Mouse (Mus musculus): Measurements from ENCODE around the gene Trim61. TPM values are rescaled to one million over a fixed set of nuclear protein-coding genes. Genes with fewer than 3 reads are reported as not detected.

The Trim61 gene
- polyA plus RNA-seq, 1 experiment from 2014 or later: not detected

DNA sequence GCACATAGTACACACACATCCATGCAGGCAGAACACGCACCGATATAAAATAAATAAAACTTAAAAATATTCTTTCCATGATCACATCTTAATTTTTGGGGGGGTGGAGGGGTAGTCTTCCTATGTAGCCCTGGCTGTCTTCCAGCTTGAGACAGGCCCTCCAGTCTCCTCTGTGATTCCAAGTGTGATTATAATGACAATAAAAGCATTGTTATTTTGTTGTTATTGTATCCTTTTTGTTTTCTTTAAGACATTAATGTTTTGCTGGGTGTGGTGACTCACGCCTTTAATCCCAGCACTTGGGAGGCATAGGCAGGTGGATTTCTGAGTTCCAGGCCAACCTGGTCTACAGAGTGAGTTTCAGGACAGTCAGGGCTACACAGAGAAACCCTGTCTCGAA, 29.5 kb upstream of the Trim61 start:
- no peaks in the 10 kb centered on the region for H3K4me1 ChIP-seq (ENCODE audit: control insufficient read depth, insufficient read depth, low read length)
- no peak overlapping the region for H3K27ac ChIP-seq (replicated peaks; ENCODE audit: low read depth, low read length)
- 82% methylated on average over 4 of the region's 4 CpGs for WGBS
- no peak overlapping the region for H3K4me2 ChIP-seq (ENCODE audit: low read length)
- H3K27me3 ChIP-seq (ENCODE audit: control insufficient read depth, insufficient read depth, low read length): no peaks in the 10 kb centered on the region
- no peak overlapping the region for H3K9ac ChIP-seq (replicated peaks; ENCODE audit: low read length)
- H3K4me3 ChIP-seq (replicated peaks; ENCODE audit: low read depth, low read length): no peak overlapping the region
- DNase-seq: no peak
- no peaks in the 10 kb centered on the region for H3K36me3 ChIP-seq (ENCODE audit: control insufficient read depth, insufficient read depth, low read length)
- no peak for ATAC-seq (ENCODE audit: low FRiP score, low TSS enrichment)
- H3K9me3 ChIP-seq (ENCODE audit: control insufficient read depth, low read length): no peaks in the 10 kb centered on the region

DNA sequence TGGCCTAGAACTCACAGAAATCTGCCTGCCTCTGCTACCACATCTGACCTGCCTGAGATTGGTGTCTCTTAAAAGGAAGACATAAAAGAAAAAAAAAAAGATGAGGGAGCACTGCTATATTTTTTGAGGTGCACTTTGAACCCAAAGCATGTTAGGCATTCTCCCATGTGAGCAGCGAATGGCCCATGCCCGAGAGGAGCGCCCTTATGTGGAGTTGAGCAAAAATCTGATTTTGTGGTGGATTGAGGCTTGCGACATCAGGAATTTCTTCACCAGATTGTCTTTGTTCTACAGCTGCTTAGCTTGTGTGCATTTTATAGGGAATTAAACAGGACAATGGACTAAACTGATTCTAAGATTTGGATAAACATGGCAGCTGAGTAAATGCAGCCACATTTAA, 28.9 kb upstream of the Trim61 start:
- DNase-seq: no peak
- Histone ChIP-seq H3K9ac (replicated peaks; ENCODE audit: low read length) (no peak overlapping the region), H3K4me2 (ENCODE audit: low read length) (no peak overlapping the region), H3K36me3 (ENCODE audit: control insufficient read depth, insufficient read depth, low read length) (no peaks in the 10 kb centered on the region), H3K4me1 (ENCODE audit: control insufficient read depth, insufficient read depth, low read length) (no peaks in the 10 kb centered on the region), H3K4me3 (replicated peaks; ENCODE audit: low read depth, low read length) (no peak overlapping the region), H3K9me3 (ENCODE audit: control insufficient read depth, low read length) (no peaks in the 10 kb centered on the region), H3K27ac (replicated peaks; ENCODE audit: low read depth, low read length) (no peak overlapping the region), H3K27me3 (ENCODE audit: control insufficient read depth, insufficient read depth, low read length) (no peaks in the 10 kb centered on the region)
- ATAC-seq (ENCODE audit: low FRiP score, low TSS enrichment): no peak
- 92% methylated on average over 4 of the region's 4 CpGs for WGBS

DNA sequence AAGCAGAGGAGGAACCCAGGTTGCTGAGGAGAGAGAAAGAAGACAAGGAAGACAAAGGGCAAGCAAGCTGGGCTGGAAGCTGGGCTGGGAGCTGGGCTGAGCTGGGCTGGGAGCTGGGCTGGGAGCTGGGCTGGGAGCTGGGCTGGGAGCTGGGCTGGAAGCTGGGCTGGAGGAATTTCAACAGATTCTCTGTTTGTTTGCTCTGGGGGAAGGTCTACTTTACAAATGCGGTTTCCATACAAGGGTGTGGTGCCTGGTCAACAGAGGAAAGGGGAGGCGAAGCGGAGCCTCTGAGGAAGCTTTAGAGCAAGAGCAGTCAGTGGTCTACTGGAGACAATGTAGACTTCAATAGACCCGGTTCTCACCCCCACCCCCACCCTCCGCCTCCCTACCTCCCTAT, 28.2 kb upstream of the Trim61 start:
- Histone ChIP-seq H3K27me3 (ENCODE audit: control insufficient read depth, insufficient read depth, low read length) (no peaks in the 10 kb centered on the region), H3K4me2 (ENCODE audit: low read length) (no peak overlapping the region), H3K9ac (replicated peaks; ENCODE audit: low read length) (no peak overlapping the region), H3K4me1 (ENCODE audit: control insufficient read depth, insufficient read depth, low read length) (no peaks in the 10 kb centered on the region), H3K36me3 (ENCODE audit: control insufficient read depth, insufficient read depth, low read length) (no peaks in the 10 kb centered on the region), H3K9me3 (ENCODE audit: control insufficient read depth, low read length) (no peaks in the 10 kb centered on the region), H3K27ac (replicated peaks; ENCODE audit: low read depth, low read length) (no peak overlapping the region), H3K4me3 (replicated peaks; ENCODE audit: low read depth, low read length) (no peak overlapping the region)
- ATAC-seq (ENCODE audit: low FRiP score, low TSS enrichment): no peak
- no peak for DNase-seq
- 44% methylated on average over 5 of the region's 5 CpGs for WGBS

DNA sequence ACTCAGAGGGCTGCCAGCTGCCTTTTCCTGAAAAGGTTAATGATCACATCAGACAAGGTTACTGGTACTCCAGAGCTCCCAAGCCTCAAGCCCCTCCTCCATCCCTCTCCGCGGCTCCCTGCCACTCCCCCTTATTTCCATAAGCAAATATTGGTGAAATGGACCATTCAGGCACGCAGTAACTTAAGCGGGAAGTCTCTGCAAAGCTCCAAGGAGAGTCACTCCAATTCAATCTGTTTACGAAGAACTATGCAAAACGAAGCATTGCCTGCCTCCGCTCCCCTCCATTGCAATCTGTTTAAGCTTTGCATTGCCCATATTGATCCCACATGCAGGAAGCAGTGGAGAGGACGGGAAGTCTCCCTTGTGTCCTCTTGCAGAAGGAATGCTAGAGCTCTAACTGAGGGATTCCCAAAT, 18.8 kb upstream of the Trim61 start, which contains the start of gene Apela:
Gene Apela, minus strand, starts transcription at position 220 of the 417 bp plus-strand sequence.
- WGBS: 1% methylated on average over 8 of the region's 8 CpGs
- H3K4me1 ChIP-seq (ENCODE audit: control insufficient read depth, insufficient read depth, low read length): peaks cover 12% of the 10 kb centered on the region; the same call in 1 of the 2 replicates
- H3K9ac ChIP-seq (replicated peaks; ENCODE audit: low read length): peak within 1 kb of the TSS; percentile 45; the same call in 1 of the 2 replicates

DNA sequence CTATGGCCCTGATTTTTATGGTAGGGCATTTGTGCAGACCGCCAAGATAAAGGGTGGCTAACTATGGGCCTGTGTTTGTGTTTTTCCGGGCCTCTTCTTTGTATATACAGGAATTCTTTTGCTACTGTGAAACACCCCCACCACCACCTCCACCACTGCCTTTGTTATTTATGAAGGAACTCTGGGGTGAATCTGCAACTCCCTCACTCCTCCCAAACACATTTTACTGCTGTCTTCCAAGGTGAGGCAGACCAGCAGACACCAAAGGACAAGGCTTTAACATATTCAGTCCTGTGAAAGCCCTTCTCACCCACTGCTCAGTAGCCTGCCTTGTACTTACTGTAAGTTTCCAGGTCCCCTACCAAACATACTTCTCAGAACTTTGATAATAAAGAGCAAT, 15.8 kb upstream of the Trim61 start:
- H3K36me3 ChIP-seq (ENCODE audit: control insufficient read depth, insufficient read depth, low read length): no peaks in the 10 kb centered on the region
- 54% methylated on average over 2 of the region's 2 CpGs for WGBS
- no peak overlapping the region for H3K27ac ChIP-seq (replicated peaks; ENCODE audit: low read depth, low read length)
- ATAC-seq (ENCODE audit: low FRiP score, low TSS enrichment) (no peak), DNase-seq (no peak)
- H3K4me2 ChIP-seq (ENCODE audit: low read length): no peak overlapping the region
- H3K4me1 ChIP-seq (ENCODE audit: control insufficient read depth, insufficient read depth, low read length): peaks cover 12% of the 10 kb centered on the region; the same call in 1 of the 2 replicates
- H3K4me3 ChIP-seq (replicated peaks; ENCODE audit: low read depth, low read length): no peak overlapping the region
- no peaks in the 10 kb centered on the region for H3K27me3 ChIP-seq (ENCODE audit: control insufficient read depth, insufficient read depth, low read length)
- no peak overlapping the region for H3K9ac ChIP-seq (replicated peaks; ENCODE audit: low read length)
- no peaks in the 10 kb centered on the region for H3K9me3 ChIP-seq (ENCODE audit: control insufficient read depth, low read length)

More for the DNA sequence above, 18.8 kb upstream of the Trim61 start, which contains the start of gene Apela:
- ATAC-seq (ENCODE audit: low FRiP score, low TSS enrichment) (peak; percentile 47; the same call in 1 of the 2 replicates), DNase-seq (peak; percentile 65)
- Histone ChIP-seq H3K27me3 (ENCODE audit: control insufficient read depth, insufficient read depth, low read length) (no peaks in the 10 kb centered on the region), H3K9me3 (ENCODE audit: control insufficient read depth, low read length) (no peaks in the 10 kb centered on the region), H3K27ac (replicated peaks; ENCODE audit: low read depth, low read length) (no peak within 1 kb of the TSS), H3K4me2 (ENCODE audit: low read length) (peak within 1 kb of the TSS; percentile 59), H3K4me3 (replicated peaks; ENCODE audit: low read depth, low read length) (peak within 1 kb of the TSS; percentile 29), H3K36me3 (ENCODE audit: control insufficient read depth, insufficient read depth, low read length) (no peaks in the 10 kb centered on the region)

DNA sequence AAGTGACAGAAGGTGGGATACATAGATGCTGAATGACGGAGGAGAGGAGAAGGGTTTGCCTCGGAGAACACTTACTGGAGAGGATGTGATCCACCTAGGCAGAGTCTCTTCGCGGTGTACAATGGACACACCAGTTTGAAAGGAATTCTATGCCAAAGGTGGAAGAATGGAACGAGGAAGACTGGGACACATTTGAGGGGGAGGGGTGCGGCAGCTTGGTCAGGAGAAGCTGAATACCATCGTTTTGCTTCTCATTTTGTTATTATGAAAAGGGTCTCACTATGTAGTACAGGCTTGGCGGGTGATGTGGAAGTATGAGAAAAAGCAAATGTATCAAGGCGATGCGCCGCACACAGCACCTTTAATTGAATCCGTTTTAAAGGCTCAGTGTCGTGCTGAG, 14.7 kb upstream of the Trim61 start:
- WGBS: 88% methylated on average over 13 of the region's 13 CpGs
- Histone ChIP-seq H3K27me3 (ENCODE audit: control insufficient read depth, insufficient read depth, low read length) (no peaks in the 10 kb centered on the region), H3K4me1 (ENCODE audit: control insufficient read depth, insufficient read depth, low read length) (peaks cover 12% of the 10 kb centered on the region; the same call in 1 of the 2 replicates), H3K27ac (replicated peaks; ENCODE audit: low read depth, low read length) (no peak overlapping the region), H3K36me3 (ENCODE audit: control insufficient read depth, insufficient read depth, low read length) (no peaks in the 10 kb centered on the region), H3K4me3 (replicated peaks; ENCODE audit: low read depth, low read length) (no peak overlapping the region), H3K9me3 (ENCODE audit: control insufficient read depth, low read length) (no peaks in the 10 kb centered on the region), H3K4me2 (ENCODE audit: low read length) (no peak overlapping the region), H3K9ac (replicated peaks; ENCODE audit: low read length) (no peak overlapping the region)
- no peak for DNase-seq
- ATAC-seq (ENCODE audit: low FRiP score, low TSS enrichment): no peak

DNA sequence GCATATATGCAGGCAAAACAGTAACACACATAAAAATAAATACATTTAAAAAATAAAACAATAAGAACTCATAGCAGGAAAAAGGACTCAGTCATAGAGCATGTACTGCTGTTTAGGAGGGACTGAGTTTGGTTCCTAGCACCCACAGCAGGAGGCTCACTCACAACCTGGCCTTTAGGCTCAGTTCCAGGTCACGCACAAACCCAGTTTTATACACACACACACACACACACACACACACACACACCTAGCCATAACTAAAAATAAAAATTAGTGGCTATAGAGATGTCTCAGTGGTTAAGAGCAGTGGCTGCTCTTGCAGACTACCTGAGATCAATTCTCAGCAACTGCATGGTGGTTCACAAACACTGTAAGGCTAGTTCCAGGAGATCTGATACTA, 13.8 kb upstream of the Trim61 start:
- Histone ChIP-seq H3K4me3 (replicated peaks; ENCODE audit: low read depth, low read length) (no peak overlapping the region), H3K4me1 (ENCODE audit: control insufficient read depth, insufficient read depth, low read length) (peaks cover 8% of the 10 kb centered on the region; the same call in 1 of the 2 replicates), H3K27me3 (ENCODE audit: control insufficient read depth, insufficient read depth, low read length) (no peaks in the 10 kb centered on the region), H3K9me3 (ENCODE audit: control insufficient read depth, low read length) (no peaks in the 10 kb centered on the region), H3K27ac (replicated peaks; ENCODE audit: low read depth, low read length) (no peak overlapping the region), H3K4me2 (ENCODE audit: low read length) (no peak overlapping the region), H3K36me3 (ENCODE audit: control insufficient read depth, insufficient read depth, low read length) (no peaks in the 10 kb centered on the region), H3K9ac (replicated peaks; ENCODE audit: low read length) (no peak overlapping the region)
- DNase-seq (no peak), ATAC-seq (ENCODE audit: low FRiP score, low TSS enrichment) (no peak)
- WGBS: 89% methylated on average over 1 of the region's 1 CpGs

DNA sequence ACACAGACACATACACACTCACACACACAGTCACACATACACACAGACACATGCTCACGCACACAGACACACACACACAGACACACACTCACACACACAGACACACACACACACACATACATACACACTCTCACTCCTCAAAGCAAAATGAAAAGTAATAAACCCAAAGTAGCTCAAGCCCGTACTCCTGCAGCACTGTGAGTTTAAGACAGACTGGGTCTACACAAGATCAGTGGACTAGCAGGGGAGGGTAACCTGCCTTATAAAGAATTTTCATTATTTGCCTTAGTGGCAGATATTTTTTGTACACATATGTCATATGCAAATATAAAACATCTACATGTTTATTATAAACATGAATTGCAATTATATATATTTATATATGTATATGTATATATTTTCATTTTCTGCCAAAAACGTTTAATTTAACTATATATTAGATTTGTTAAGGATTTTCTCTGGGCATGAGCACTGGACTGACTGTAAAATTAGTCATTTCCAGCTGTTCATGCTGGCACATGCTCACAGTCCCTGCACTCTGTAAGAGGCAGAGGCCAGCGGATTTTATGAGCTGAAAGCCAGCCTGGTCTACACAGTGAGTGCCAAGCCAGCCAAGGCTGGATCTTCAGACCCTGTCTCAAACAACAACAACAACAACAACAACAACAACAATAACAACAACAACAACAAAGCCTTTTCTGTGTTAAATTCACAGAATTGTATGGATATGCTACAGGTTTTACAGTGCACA, 12.6 kb upstream of the Trim61 start:
- Histone ChIP-seq H3K27me3 (ENCODE audit: control insufficient read depth, insufficient read depth, low read length) (no peaks in the 10 kb centered on the region), H3K27ac (replicated peaks; ENCODE audit: low read depth, low read length) (no peak overlapping the region), H3K4me1 (ENCODE audit: control insufficient read depth, insufficient read depth, low read length) (0 out of 2 replicates have a peak, but pooled peaks cover 3% of the 10 kb centered on the region), H3K4me2 (ENCODE audit: low read length) (no peak overlapping the region), H3K9me3 (ENCODE audit: control insufficient read depth, low read length) (no peaks in the 10 kb centered on the region), H3K4me3 (replicated peaks; ENCODE audit: low read depth, low read length) (no peak overlapping the region), H3K36me3 (ENCODE audit: control insufficient read depth, insufficient read depth, low read length) (no peaks in the 10 kb centered on the region), H3K9ac (replicated peaks; ENCODE audit: low read length) (no peak overlapping the region)
- ATAC-seq (ENCODE audit: low FRiP score, low TSS enrichment) (no peak), DNase-seq (no peak)
- WGBS: 82% methylated on average over 4 of the region's 4 CpGs

DNA sequence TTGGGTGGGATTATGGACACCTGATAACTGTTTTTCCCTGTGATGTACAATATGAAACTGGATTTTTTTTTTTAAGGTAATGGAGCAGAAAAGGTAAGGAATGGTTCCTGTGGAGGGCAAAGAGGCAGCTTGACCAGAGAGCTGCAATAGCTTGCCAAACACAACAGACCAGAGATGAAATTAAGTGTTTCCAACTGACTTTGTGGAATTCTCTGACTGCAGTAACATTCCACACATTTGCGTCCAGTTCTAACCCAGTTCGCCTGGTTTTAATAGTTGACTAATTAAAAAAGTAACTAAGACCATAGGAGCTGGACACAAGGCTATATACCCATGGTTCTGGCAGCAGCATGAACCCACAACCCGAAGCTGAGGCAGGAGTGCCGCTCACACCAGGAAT, 11.5 kb upstream of the Trim61 start:
- no peaks in the 10 kb centered on the region for H3K9me3 ChIP-seq (ENCODE audit: control insufficient read depth, low read length)
- H3K4me1 ChIP-seq (ENCODE audit: control insufficient read depth, insufficient read depth, low read length): no peaks in the 10 kb centered on the region
- no peak for DNase-seq
- no peak overlapping the region for H3K9ac ChIP-seq (replicated peaks; ENCODE audit: low read length)
- no peak overlapping the region for H3K4me3 ChIP-seq (replicated peaks; ENCODE audit: low read depth, low read length)
- H3K27me3 ChIP-seq (ENCODE audit: control insufficient read depth, insufficient read depth, low read length): no peaks in the 10 kb centered on the region
- no peaks in the 10 kb centered on the region for H3K36me3 ChIP-seq (ENCODE audit: control insufficient read depth, insufficient read depth, low read length)
- H3K4me2 ChIP-seq (ENCODE audit: low read length): no peak overlapping the region
- WGBS: 91% methylated on average over 4 of the region's 4 CpGs
- ATAC-seq (ENCODE audit: low FRiP score, low TSS enrichment): no peak
- no peak overlapping the region for H3K27ac ChIP-seq (replicated peaks; ENCODE audit: low read depth, low read length)

Data from midbrain, embryonic 14.5 days (tissue).